Mouse (Mus musculus) erythroblast, embryonic 14.5 days (primary cell): ENCODE data around the gene Ptprs. TPM values are rescaled to one million over a fixed set of nuclear protein-coding genes. Genes with fewer than 3 reads are reported as not detected.
A peak's percentile ranks its signal among the peaks of the same experiment; 100 is the strongest.

Experiments
- H3K27me3 ChIP-seq: 2 replicates; pipeline ENCODE4 v1.6.1; 2012; ENCODE audit warnings: inconsistent platforms; ENCODE audit not compliant: control insufficient read depth
- H3K36me3 ChIP-seq: 2 replicates; pipeline ENCODE4 v1.6.1; 2012; ENCODE audit warnings: mild to moderate bottlenecking, inconsistent platforms; ENCODE audit not compliant: control insufficient read depth
- H3K4me1 ChIP-seq: 2 replicates; pipeline ENCODE4 v1.6.1; 2012; ENCODE audit warnings: inconsistent platforms; ENCODE audit not compliant: control insufficient read depth
- H3K4me3 ChIP-seq: replicated peaks from 2 replicates; pipeline ENCODE3; 2012; ENCODE audit warnings: moderate library complexity, mild to moderate bottlenecking, inconsistent platforms
- H3K9me3 ChIP-seq: 2 replicates; pipeline ENCODE4 v1.6.1; 2012; ENCODE audit warnings: low read length, inconsistent platforms, mixed read lengths; ENCODE audit not compliant: control insufficient read depth
- GATA1 ChIP-seq: IDR thresholded peaks from 2 replicates; pipeline ENCODE4 v1.6.1; 2012; ENCODE audit warnings: low read length, inconsistent platforms, mixed read lengths
- TAL1 ChIP-seq: IDR thresholded peaks from 3 replicates; pipeline ENCODE4 v1.6.1; 2012; ENCODE audit warnings: low read length, inconsistent platforms, mixed read lengths
- polyA plus RNA-seq: library from polyadenylated mRNA; stranded (reverse); fragments of >175 nt; gene quantifications from 2 replicates; pipeline ENCODE4 v1.2.3, GENCODE M21; 2012

Gene Ptprs
- 0.33 and 0.44 TPM in 2 replicates for polyA plus RNA-seq

- peaks cover 35% of the 10 kb centered on the region for H3K4me1 ChIP-seq
- TF ChIP-seq TAL1 (no peak), GATA1 (no peak)
Measured at GRCm38 (mm10) chr17:56476402-56476752, at the start of gene Ptprs. Ptprs (minus strand) TSS chr17:56476483.

GRCm38 (mm10) chr17:56524943-56525342 is 48.7 kb upstream of the Ptprs start:
- Histone ChIP-seq H3K27me3 (peaks cover 4% of the 10 kb centered on the region), H3K4me1 (0 out of 2 replicates have a peak, but pooled peaks cover 2% of the 10 kb centered on the region), H3K9me3 (no peaks in the 10 kb centered on the region), H3K36me3 (no peaks in the 10 kb centered on the region), H3K4me3 (no peak overlapping the region)
- TF ChIP-seq TAL1 (no peak), GATA1 (no peak)

More at GRCm38 (mm10) chr17:56476402-56476752, at the start of gene Ptprs:
- Histone ChIP-seq H3K9me3 (peaks cover 22% of the 10 kb centered on the region), H3K27me3 (peaks cover 71% of the 10 kb centered on the region), H3K36me3 (no peaks in the 10 kb centered on the region), H3K4me3 (peak within 1 kb of the TSS; percentile 41)

- Histone ChIP-seq H3K4me1 (0 out of 2 replicates have a peak, but pooled peaks cover 2% of the 10 kb centered on the region), H3K9me3 (no peaks in the 10 kb centered on the region), H3K36me3 (no peaks in the 10 kb centered on the region), H3K4me3 (no peak overlapping the region), H3K27me3 (peaks cover 4% of the 10 kb centered on the region)
- TF ChIP-seq TAL1 (no peak), GATA1 (no peak)
Measured at GRCm38 (mm10) chr17:56522744-56523143, 46.5 kb upstream of the Ptprs start.

- no peak overlapping the region for H3K4me3 ChIP-seq
- H3K36me3 ChIP-seq: no peaks in the 10 kb centered on the region
- peaks cover 16% of the 10 kb centered on the region for H3K9me3 ChIP-seq
- H3K27me3 ChIP-seq: peaks cover 45% of the 10 kb centered on the region
- no peaks in the 10 kb centered on the region; the same call in 1 of the 2 replicates for H3K4me1 ChIP-seq
- TF ChIP-seq TAL1 (no peak), GATA1 (no peak)
Measured at GRCm38 (mm10) chr17:56515690-56516410, 39.6 kb upstream of the Ptprs start.

GRCm38 (mm10) chr17:56514916-56515315 is 38.6 kb upstream of the Ptprs start:
- H3K9me3 ChIP-seq: peaks cover 18% of the 10 kb centered on the region
- TF ChIP-seq TAL1: no peak
- no peak for TF ChIP-seq GATA1
- H3K4me1 ChIP-seq: no peaks in the 10 kb centered on the region; the same call in 1 of the 2 replicates
- peaks cover 54% of the 10 kb centered on the region for H3K27me3 ChIP-seq
- no peak overlapping the region for H3K4me3 ChIP-seq
- no peaks in the 10 kb centered on the region for H3K36me3 ChIP-seq

GRCm38 (mm10) chr17:56514330-56514729 is 38.0 kb upstream of the Ptprs start:
- H3K27me3 ChIP-seq: peaks cover 60% of the 10 kb centered on the region
- no peaks in the 10 kb centered on the region for H3K36me3 ChIP-seq
- TF ChIP-seq TAL1 (no peak), GATA1 (no peak)
- H3K9me3 ChIP-seq: peaks cover 18% of the 10 kb centered on the region
- no peak overlapping the region for H3K4me3 ChIP-seq
- no peaks in the 10 kb centered on the region; the same call in 1 of the 2 replicates for H3K4me1 ChIP-seq

- TF ChIP-seq GATA1 (no peak), TAL1 (no peak)
- Histone ChIP-seq H3K27me3 (peaks cover 77% of the 10 kb centered on the region), H3K9me3 (peaks cover 18% of the 10 kb centered on the region)
Measured at GRCm38 (mm10) chr17:56512310-56512709, 36.0 kb upstream of the Ptprs start, which contains the start of gene Znrf4. Znrf4 (minus strand) TSS chr17:56512431.

GRCm38 (mm10) chr17:56511707-56512090 is 35.4 kb upstream of the Ptprs start:
- peaks cover 77% of the 10 kb centered on the region for H3K27me3 ChIP-seq
- H3K9me3 ChIP-seq: peaks cover 18% of the 10 kb centered on the region
- peaks cover 12% of the 10 kb centered on the region for H3K4me1 ChIP-seq
- H3K4me3 ChIP-seq: no peak overlapping the region
- TF ChIP-seq GATA1: no peak
- no peak for TF ChIP-seq TAL1
- H3K36me3 ChIP-seq: no peaks in the 10 kb centered on the region

More at GRCm38 (mm10) chr17:56512310-56512709, 36.0 kb upstream of the Ptprs start, which contains the start of gene Znrf4:
- Histone ChIP-seq H3K4me3 (no peak within 1 kb of the TSS), H3K4me1 (peaks cover 6% of the 10 kb centered on the region), H3K36me3 (no peaks in the 10 kb centered on the region)

GRCm38 (mm10) chr17:56510970-56511706 is 34.9 kb upstream of the Ptprs start:
- no peak for TF ChIP-seq GATA1
- no peak for TF ChIP-seq TAL1
- Histone ChIP-seq H3K4me1 (peaks cover 13% of the 10 kb centered on the region), H3K36me3 (no peaks in the 10 kb centered on the region), H3K4me3 (no peak overlapping the region), H3K9me3 (peaks cover 18% of the 10 kb centered on the region), H3K27me3 (peaks cover 76% of the 10 kb centered on the region)
